Mouse (Mus musculus): ENCODE measurements around the gene Ccr4.
"Not testable (repeated sequence)": the region's sequence is repeated elsewhere in the genome, so short reads cannot be mapped to it uniquely, and the experiment has no call there.

- not testable (repeated sequence) for TF ChIP-seq POLR2A, CTCF (IDR thresholded peaks at IDR 0.05; ENCODE audit: extremely low read depth, insufficient read depth, low read length)
Observed at GRCm38 (mm10) chr9:114520529-114520928, 15.8 kb upstream of the Ccr4 start.

Data from cortical plate, adult 2 months (tissue).